8 mouse cellular contexts compared by ENCODE assay signal in genomic region chr9:94534795-94535194, GRCm38 (mm10). TPM values are rescaled to one million over a fixed set of nuclear protein-coding genes. Genes with fewer than 3 reads are reported as not detected.
DNase-seq lines count a peak whose midpoint lies in the region; ATAC-seq and TF ChIP-seq lines count a peak whose summit lies in the region.

No protein-coding gene starts in this region.

- H3K9ac ChIP-seq in heart, postnatal 0 days (replicated peaks; ENCODE audit: low read depth, low read length), result no peak overlapping the region
- no peak overlapping the region for H3K9ac ChIP-seq in limb, embryonic 15.5 days

- TF ChIP-seq CTCF in heart, postnatal 0 days (IDR thresholded peaks at IDR 0.05; ENCODE audit: low read depth), result peak; percentile 42
- TF ChIP-seq CTCF in cortical plate, adult 2 months (IDR thresholded peaks at IDR 0.05; ENCODE audit: extremely low read depth, insufficient read depth, low read length), result no peak

- no peak for DNase-seq in heart, postnatal 0 days (ENCODE audit: low spot score)
- DNase-seq in heart, adult 11 months, result no peak
- DNase-seq in CD4-positive helper T cell, adult 2 months (ENCODE audit: low read depth, low spot score), result peak; percentile 13
- no peak for DNase-seq in B cell, adult 2 months
- DNase-seq in layer of hippocampus, adult 8-10 months (ENCODE audit: low spot score in 2 of 2), result no peak
- DNase-seq in adrenal gland, adult 8-10 months, result no peak

- H3K4me2 ChIP-seq in heart, postnatal 0 days (ENCODE audit: low read depth, low read length), result peak overlapping the region; percentile 95
- H3K4me2 ChIP-seq in limb, embryonic 15.5 days, result peak overlapping the region; percentile 78; the same call in 1 of the 2 replicates

- no peak overlapping the region for H3K27ac ChIP-seq in heart, postnatal 0 days (ENCODE audit: low read depth)
- H3K27ac ChIP-seq in cortical plate, adult 2 months (ENCODE audit: insufficient read depth, low read length), result no peak overlapping the region
- no peak overlapping the region for H3K27ac ChIP-seq in limb, embryonic 15.5 days

- H3K4me1 ChIP-seq in heart, postnatal 0 days (ENCODE audit: control insufficient read depth, insufficient read depth), result peaks cover 41% of the 10 kb centered on the region
- H3K4me1 ChIP-seq in cortical plate, adult 2 months (ENCODE audit: control insufficient read depth, insufficient read depth, low read length), result peaks cover 1% of the 10 kb centered on the region; the same call in 1 of the 2 replicates
- peaks cover 7% of the 10 kb centered on the region; the same call in 1 of the 2 replicates for H3K4me1 ChIP-seq in limb, embryonic 15.5 days

- H3K4me3 ChIP-seq in heart, postnatal 0 days (ENCODE audit: low read depth, low read length), result peak overlapping the region; percentile 62
- peak overlapping the region; percentile 39; the same call in 1 of the 2 replicates for H3K4me3 ChIP-seq in cortical plate, adult 2 months (ENCODE audit: insufficient read depth, low read length)
- peak overlapping the region; percentile 87 for H3K4me3 ChIP-seq in limb, embryonic 15.5 days

- no peak for TF ChIP-seq EP300 in heart, postnatal 0 days (IDR thresholded peaks at IDR 0.05; ENCODE audit: low read depth)

- TF ChIP-seq POLR2A in cortical plate, adult 2 months (IDR thresholded peaks at IDR 0.05; ENCODE audit: extremely low read depth, insufficient read depth, low read length), result no peak

- H3K27me3 ChIP-seq in heart, postnatal 0 days (ENCODE audit: control insufficient read depth, insufficient read depth, low read length), result no peaks in the 10 kb centered on the region
- H3K27me3 ChIP-seq in limb, embryonic 15.5 days, result no peaks in the 10 kb centered on the region

- H3K36me3 ChIP-seq in heart, postnatal 0 days (replicated peaks; ENCODE audit: control insufficient read depth, insufficient read depth, low read length), result no peaks in the 10 kb centered on the region
- H3K36me3 ChIP-seq in limb, embryonic 15.5 days, result no peaks in the 10 kb centered on the region

- no peaks in the 10 kb centered on the region for H3K9me3 ChIP-seq in heart, postnatal 0 days (replicated peaks; ENCODE audit: control insufficient read depth, low read length)
- H3K9me3 ChIP-seq in limb, embryonic 15.5 days, result no peaks in the 10 kb centered on the region

- no peak for ATAC-seq in heart, postnatal 0 days (ENCODE audit: insufficient read depth, low read depth)
- ATAC-seq in limb, embryonic 15.5 days (ENCODE audit: insufficient number of reproducible peaks, low FRiP score, low TSS enrichment, low read depth), result no peak

RNA-seq across cellular contexts. Expression of gene 1190002N15Rik, which starts 3.1 kb away (rescaled TPM):
- total RNA-seq in heart, postnatal 0 days (2014; rRNA removed; ENCODE audit: low replicate concordance), result 52.0 and 56.4 TPM in 2 replicates
- polyA plus RNA-seq in heart, postnatal 0 days (2015; fragmentation: Nextera tagmentation; extraction: Ambion mirVana), result 10.8 and 11.2 TPM in 2 replicates
- 27.5 and 28.5 TPM in 2 replicates for polyA plus RNA-seq in cortical plate, adult 2 months (2012; rRNA removed)
- polyA plus RNA-seq in limb, embryonic 15.5 days (2015; fragmentation: Nextera tagmentation; extraction: Ambion mirVana), result 20.1 and 23.6 TPM in 2 replicates
- 10 to 100 TPM; 18.1 to 19.6 (median 18.9) TPM for total RNA-seq in layer of hippocampus, adult 8-10 months (2022)
- 10 to 100 TPM; 14.0 to 21.4 (median 17.1) TPM for total RNA-seq in adrenal gland, adult 8-10 months (2022)
